Mouse (Mus musculus): ENCODE measurements around the gene Tcte1.

Gene Tcte1

GRCm38 (mm10) chr17:45515204-45515726 is 8.0 kb upstream of the Tcte1 start:
- DNase-seq (ENCODE audit: low read depth) = no peak

GRCm38 (mm10) chr17:45515806-45516205 is 7.4 kb upstream of the Tcte1 start:
- no peak for DNase-seq (ENCODE audit: low read depth)

GRCm38 (mm10) chr17:45516488-45516887 is 6.7 kb upstream of the Tcte1 start:
- peak; percentile 82 for DNase-seq (ENCODE audit: low read depth)

- DNase-seq (ENCODE audit: low read depth) = no peak
These were observed 6.1 kb upstream of the Tcte1 start for GRCm38 (mm10) chr17:45517135-45517534.

GRCm38 (mm10) chr17:45517549-45518215 is 5.6 kb upstream of the Tcte1 start:
- DNase-seq (ENCODE audit: low read depth) = peak; percentile 87

- no peak for DNase-seq (ENCODE audit: low read depth)
These were observed 4.3 kb upstream of the Tcte1 start for GRCm38 (mm10) chr17:45518766-45519475.

GRCm38 (mm10) chr17:45520136-45520535 is 3.1 kb upstream of the Tcte1 start:
- no peak for DNase-seq (ENCODE audit: low read depth)

GRCm38 (mm10) chr17:45524961-45525360 is 1.7 kb downstream of the Tcte1 start:
- no peak for DNase-seq (ENCODE audit: low read depth)

GRCm38 (mm10) chr17:45526571-45526970 is 3.3 kb downstream of the Tcte1 start:
- DNase-seq (ENCODE audit: low read depth) = no peak

- DNase-seq (ENCODE audit: low read depth) = no peak
These were observed 7.1 kb downstream of the Tcte1 start for GRCm38 (mm10) chr17:45530346-45530782.

GRCm38 (mm10) chr17:45532896-45533295 is 9.7 kb downstream of the Tcte1 start:
- DNase-seq (ENCODE audit: low read depth) = no peak

GRCm38 (mm10) chr17:45536264-45536663 is 13.0 kb downstream of the Tcte1 start:
- peak; percentile 17 for DNase-seq (ENCODE audit: low read depth)

- no peak for DNase-seq (ENCODE audit: low read depth)
These were observed 15.2 kb downstream of the Tcte1 start for GRCm38 (mm10) chr17:45538394-45538793.

GRCm38 (mm10) chr17:45539664-45540063 is 16.4 kb downstream of the Tcte1 start:
- DNase-seq (ENCODE audit: low read depth) = no peak

- no peak for DNase-seq (ENCODE audit: low read depth)
These were observed 18.9 kb downstream of the Tcte1 start for GRCm38 (mm10) chr17:45542129-45542528.

- no peak for DNase-seq (ENCODE audit: low read depth)
These were observed 19.5 kb downstream of the Tcte1 start for GRCm38 (mm10) chr17:45542705-45543104.

- no peak for DNase-seq (ENCODE audit: low read depth)
These were observed 19.9 kb downstream of the Tcte1 start for GRCm38 (mm10) chr17:45543115-45543514.

- DNase-seq (ENCODE audit: low read depth) = no peak
These were observed 21.0 kb downstream of the Tcte1 start for GRCm38 (mm10) chr17:45544001-45544872.

- DNase-seq (ENCODE audit: low read depth) = no peak
These were observed 21.6 kb downstream of the Tcte1 start for GRCm38 (mm10) chr17:45544873-45545277.

GRCm38 (mm10) chr17:45545278-45545961 is 22.2 kb downstream of the Tcte1 start:
- no peak for DNase-seq (ENCODE audit: low read depth)

GRCm38 (mm10) chr17:45546941-45547340 is 23.7 kb downstream of the Tcte1 start:
- no peak for DNase-seq (ENCODE audit: low read depth)

Measured in 416B (cell line).